Mouse (Mus musculus): ENCODE data around the gene Tas2r118. TPM values are rescaled to one million over a fixed set of nuclear protein-coding genes. Genes with fewer than 3 reads are reported as not detected.

Tas2r118 gene
- not detected in 2 replicates for polyA plus RNA-seq (2015; fragmentation: Nextera tagmentation; extraction: Ambion mirVana)

- no peak within 1 kb of the TSS for H3K27ac ChIP-seq (ENCODE audit: low read depth)
- H3K4me1 ChIP-seq (ENCODE audit: insufficient read depth): no peaks in the 10 kb centered on the region
- H3K9ac ChIP-seq (replicated peaks): no peak within 1 kb of the TSS
- DNase-seq: no peak
- WGBS (ENCODE audit: insufficient replicate concordance): 72% methylated on average over 5 of the region's 5 CpGs
- no peak within 1 kb of the TSS for H3K4me2 ChIP-seq (ENCODE audit: low read depth, low read length)
- no peaks in the 10 kb centered on the region for H3K36me3 ChIP-seq (replicated peaks; ENCODE audit: insufficient read depth, low read length)
- no peak for ATAC-seq
- no peak for TF ChIP-seq CTCF (IDR thresholded peaks at IDR 0.05; ENCODE audit: low read depth)
- TF ChIP-seq EP300 (IDR thresholded peaks at IDR 0.05; ENCODE audit: low read depth): no peak
- no peak within 1 kb of the TSS for H3K4me3 ChIP-seq (ENCODE audit: low read depth, low read length)
- no peaks in the 10 kb centered on the region for H3K9me3 ChIP-seq (ENCODE audit: low read length)
- no peaks in the 10 kb centered on the region for H3K27me3 ChIP-seq (ENCODE audit: insufficient read depth, low read length)
These were observed at the start of gene Tas2r118 for GRCm38 (mm10) chr6:23969960-23970359. TSS of gene Tas2r118 (minus strand) at chr6:23970060.

GRCm38 (mm10) chr6:24018320-24018719 is 48.5 kb upstream of the Tas2r118 start:
- Histone ChIP-seq H3K4me1 (ENCODE audit: insufficient read depth) (no peaks in the 10 kb centered on the region), H3K9ac (replicated peaks) (no peak overlapping the region), H3K27ac (ENCODE audit: low read depth) (no peak overlapping the region), H3K4me3 (ENCODE audit: low read depth, low read length) (no peak overlapping the region), H3K9me3 (ENCODE audit: low read length) (no peaks in the 10 kb centered on the region), H3K27me3 (ENCODE audit: insufficient read depth, low read length) (no peaks in the 10 kb centered on the region), H3K4me2 (ENCODE audit: low read depth, low read length) (no peak overlapping the region), H3K36me3 (replicated peaks; ENCODE audit: insufficient read depth, low read length) (no peaks in the 10 kb centered on the region)
- TF ChIP-seq CTCF (IDR thresholded peaks at IDR 0.05; ENCODE audit: low read depth) (no peak), EP300 (IDR thresholded peaks at IDR 0.05; ENCODE audit: low read depth) (no peak)
- DNase-seq: no peak
- 55% methylated on average over 5 of the region's 5 CpGs for WGBS (ENCODE audit: insufficient replicate concordance)
- no peak for ATAC-seq

DNA sequence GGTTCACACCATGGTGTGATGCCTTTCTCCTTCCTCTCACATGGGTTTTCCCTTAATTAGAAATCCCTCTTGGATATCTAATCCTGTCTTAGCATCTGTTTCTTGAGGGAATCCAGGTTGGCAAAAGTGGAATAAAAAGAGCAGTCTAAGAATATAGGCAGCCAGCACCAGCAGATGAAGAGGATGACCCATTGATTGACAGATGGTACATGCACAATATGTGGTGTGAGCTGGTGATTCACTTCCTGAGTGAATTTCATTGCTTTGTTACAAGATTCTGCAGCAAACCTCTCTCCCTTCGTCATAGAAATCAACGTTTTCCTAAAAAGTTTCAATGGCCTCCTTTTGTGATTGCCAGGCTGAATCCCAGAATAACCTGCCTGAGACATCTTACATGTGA is 23.4 kb upstream of the Tas2r118 start:
- ATAC-seq: no peak
- no peak for TF ChIP-seq EP300 (IDR thresholded peaks at IDR 0.05; ENCODE audit: low read depth)
- TF ChIP-seq CTCF (IDR thresholded peaks at IDR 0.05; ENCODE audit: low read depth): no peak

DNA sequence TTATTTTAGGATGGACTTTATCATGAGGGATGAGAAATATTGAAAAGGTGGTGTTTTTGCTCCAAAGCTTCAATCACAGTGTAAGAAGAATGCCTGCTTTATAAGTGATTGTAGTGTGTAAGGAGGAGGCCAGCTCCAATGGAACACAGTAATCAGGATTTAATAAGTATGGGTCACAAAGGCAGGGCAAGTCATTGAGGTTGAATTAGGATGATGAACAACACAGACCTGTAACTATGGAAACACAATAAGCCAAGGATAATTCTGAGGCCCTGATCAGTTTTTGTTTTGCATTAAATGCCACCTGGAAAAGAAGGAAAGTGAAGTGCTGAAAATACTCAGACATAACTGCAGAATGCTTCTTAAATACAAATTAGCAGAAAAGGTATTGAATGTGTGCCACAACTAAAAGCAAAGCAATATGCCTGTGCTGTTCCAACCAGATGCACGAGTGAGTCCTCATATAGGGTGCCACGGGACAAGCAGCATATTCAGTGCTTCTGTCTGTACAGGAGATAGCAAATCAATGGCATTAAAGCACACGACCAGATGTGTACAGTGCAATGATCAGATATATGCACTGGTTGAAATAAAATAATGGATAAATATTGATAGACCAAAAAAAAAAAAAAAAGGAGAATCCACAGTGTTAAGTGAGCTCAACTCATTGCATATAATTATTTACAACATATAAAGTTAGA is 21.0 kb upstream of the Tas2r118 start:
- H3K4me3 ChIP-seq (ENCODE audit: low read depth, low read length): no peak overlapping the region
- 65% methylated on average over 3 of the region's 3 CpGs for WGBS (ENCODE audit: insufficient replicate concordance)
- no peak overlapping the region for H3K9ac ChIP-seq (replicated peaks)
- H3K36me3 ChIP-seq (replicated peaks; ENCODE audit: insufficient read depth, low read length): no peaks in the 10 kb centered on the region
- no peak for ATAC-seq
- H3K4me1 ChIP-seq (ENCODE audit: insufficient read depth): no peaks in the 10 kb centered on the region
- H3K9me3 ChIP-seq (ENCODE audit: low read length): no peaks in the 10 kb centered on the region
- no peaks in the 10 kb centered on the region for H3K27me3 ChIP-seq (ENCODE audit: insufficient read depth, low read length)
- TF ChIP-seq CTCF (IDR thresholded peaks at IDR 0.05; ENCODE audit: low read depth) (no peak), EP300 (IDR thresholded peaks at IDR 0.05; ENCODE audit: low read depth) (no peak)
- no peak overlapping the region for H3K27ac ChIP-seq (ENCODE audit: low read depth)
- DNase-seq: no peak
- H3K4me2 ChIP-seq (ENCODE audit: low read depth, low read length): no peak overlapping the region

More for the DNA sequence above, 23.4 kb upstream of the Tas2r118 start:
- WGBS (ENCODE audit: insufficient replicate concordance): 61% methylated on average over 2 of the region's 2 CpGs
- Histone ChIP-seq H3K27ac (ENCODE audit: low read depth) (no peak overlapping the region), H3K9me3 (ENCODE audit: low read length) (no peaks in the 10 kb centered on the region), H3K4me3 (ENCODE audit: low read depth, low read length) (no peak overlapping the region), H3K36me3 (replicated peaks; ENCODE audit: insufficient read depth, low read length) (no peaks in the 10 kb centered on the region), H3K9ac (replicated peaks) (no peak overlapping the region), H3K4me1 (ENCODE audit: insufficient read depth) (no peaks in the 10 kb centered on the region), H3K4me2 (ENCODE audit: low read depth, low read length) (no peak overlapping the region), H3K27me3 (ENCODE audit: insufficient read depth, low read length) (no peaks in the 10 kb centered on the region)
- no peak for DNase-seq

DNA sequence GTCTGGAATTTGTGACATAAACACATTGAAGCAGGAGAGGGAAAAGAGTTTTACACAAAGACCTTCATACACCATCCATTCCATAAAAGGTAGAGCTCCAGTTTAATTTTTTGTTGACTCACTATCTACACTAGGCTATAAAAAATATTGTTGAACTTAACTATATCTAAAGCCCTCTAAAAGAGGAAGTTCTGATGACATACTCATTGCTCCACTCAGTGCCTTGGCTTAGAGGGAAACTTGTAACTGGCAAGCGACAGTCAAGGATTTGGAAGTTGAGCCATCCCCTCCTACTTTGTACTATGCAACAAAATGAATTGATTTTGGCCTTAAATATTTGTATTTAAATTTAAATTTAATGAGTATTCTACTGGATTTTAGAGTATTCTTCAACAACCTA is 16.4 kb upstream of the Tas2r118 start:
- Histone ChIP-seq H3K4me2 (ENCODE audit: low read depth, low read length) (no peak overlapping the region), H3K36me3 (replicated peaks; ENCODE audit: insufficient read depth, low read length) (no peaks in the 10 kb centered on the region), H3K4me3 (ENCODE audit: low read depth, low read length) (no peak overlapping the region), H3K9ac (replicated peaks) (no peak overlapping the region), H3K27ac (ENCODE audit: low read depth) (no peak overlapping the region), H3K27me3 (ENCODE audit: insufficient read depth, low read length) (no peaks in the 10 kb centered on the region), H3K4me1 (ENCODE audit: insufficient read depth) (no peaks in the 10 kb centered on the region), H3K9me3 (ENCODE audit: low read length) (no peaks in the 10 kb centered on the region)
- ATAC-seq: no peak
- no peak for TF ChIP-seq CTCF (IDR thresholded peaks at IDR 0.05; ENCODE audit: low read depth)
- TF ChIP-seq EP300 (IDR thresholded peaks at IDR 0.05; ENCODE audit: low read depth): no peak
- DNase-seq: no peak
- WGBS (ENCODE audit: insufficient replicate concordance): 76% methylated on average over 1 of the region's 1 CpGs

DNA sequence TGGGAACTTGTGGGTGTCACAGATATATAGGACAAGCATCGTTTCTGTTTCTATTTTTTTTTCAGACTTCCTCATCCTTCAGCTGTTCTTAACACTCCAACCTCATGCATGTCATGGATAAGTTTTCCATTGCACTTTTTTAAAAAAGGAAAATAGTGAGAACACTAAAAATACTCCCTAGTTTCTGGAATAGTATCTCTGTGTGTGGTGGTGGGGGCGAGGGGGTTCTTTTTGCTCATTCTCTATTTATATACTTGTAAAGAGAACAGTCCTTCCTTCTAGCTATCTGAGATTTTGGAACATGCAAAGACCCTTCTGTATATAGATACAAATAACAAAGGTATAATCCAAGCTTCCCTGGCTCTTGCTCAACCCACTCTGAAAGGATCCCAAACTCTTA is 2.9 kb downstream of the Tas2r118 start:
- Histone ChIP-seq H3K27me3 (ENCODE audit: insufficient read depth, low read length) (no peaks in the 10 kb centered on the region), H3K4me2 (ENCODE audit: low read depth, low read length) (no peak overlapping the region), H3K27ac (ENCODE audit: low read depth) (no peak overlapping the region), H3K9ac (replicated peaks) (no peak overlapping the region), H3K4me1 (ENCODE audit: insufficient read depth) (no peaks in the 10 kb centered on the region), H3K36me3 (replicated peaks; ENCODE audit: insufficient read depth, low read length) (no peaks in the 10 kb centered on the region), H3K9me3 (ENCODE audit: low read length) (no peaks in the 10 kb centered on the region), H3K4me3 (ENCODE audit: low read depth, low read length) (no peak overlapping the region)
- DNase-seq (no peak), ATAC-seq (no peak)
- 59% methylated on average over 2 of the region's 2 CpGs for WGBS (ENCODE audit: insufficient replicate concordance)
- no peak for TF ChIP-seq EP300 (IDR thresholded peaks at IDR 0.05; ENCODE audit: low read depth)
- no peak for TF ChIP-seq CTCF (IDR thresholded peaks at IDR 0.05; ENCODE audit: low read depth)

All from liver, postnatal 0 days (tissue).